Mouse (Mus musculus): ENCODE results near the gene Gm45062. TPM values are rescaled to one million over a fixed set of nuclear protein-coding genes. Genes with fewer than 3 reads are reported as not detected.

Gm45062 gene
- polyA plus RNA-seq, 1 experiment from 2014 or later: 10.9 TPM

DNA sequence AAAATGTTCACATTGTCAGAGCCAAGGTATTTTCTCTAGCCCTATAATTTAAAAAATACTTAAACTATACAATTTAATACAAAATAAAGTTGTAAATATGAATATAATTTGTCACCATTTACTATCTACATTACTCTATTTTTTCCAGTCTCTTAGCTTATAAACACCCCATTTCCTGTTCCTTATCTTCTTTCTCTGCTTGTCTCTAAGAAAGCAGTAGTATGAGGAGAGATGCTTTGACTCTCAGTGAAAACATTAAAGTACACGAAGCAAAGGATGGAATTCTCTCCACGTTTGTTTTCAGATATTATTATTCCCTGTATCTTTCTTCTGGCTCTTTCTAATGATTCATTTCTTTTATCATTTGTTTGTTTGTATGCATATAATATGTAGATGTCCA lies 99.0 kb downstream of the Gm45062 start:
- Histone ChIP-seq H3K4me1 (peaks cover 11% of the 10 kb centered on the region), H3K9ac (no peak overlapping the region), H3K27me3 (replicated peaks) (no peaks in the 10 kb centered on the region), H3K4me2 (no peak overlapping the region), H3K9me3 (no peaks in the 10 kb centered on the region), H3K27ac (no peak overlapping the region), H3K36me3 (replicated peaks) (no peaks in the 10 kb centered on the region), H3K4me3 (no peak overlapping the region)
- WGBS: 54% methylated on average over 2 of the region's 2 CpGs
- no peak for ATAC-seq (replicated peaks)

- no peaks in the 10 kb centered on the region for H3K9me3 ChIP-seq
- no peak overlapping the region for H3K27ac ChIP-seq
- no peak overlapping the region for H3K9ac ChIP-seq
- ATAC-seq (replicated peaks): peak; percentile 69; the same call in 1 of the 2 replicates
- no peaks in the 10 kb centered on the region for H3K27me3 ChIP-seq (replicated peaks)
- 13% methylated on average over 2 of the region's 2 CpGs for WGBS
- no peak overlapping the region for H3K4me2 ChIP-seq
- no peak overlapping the region for H3K4me3 ChIP-seq
- H3K36me3 ChIP-seq (replicated peaks): no peaks in the 10 kb centered on the region
- peaks cover 5% of the 10 kb centered on the region for H3K4me1 ChIP-seq
Observed at GRCm38 (mm10) chr6:8358782-8359181, 99.5 kb downstream of the Gm45062 start.

DNA sequence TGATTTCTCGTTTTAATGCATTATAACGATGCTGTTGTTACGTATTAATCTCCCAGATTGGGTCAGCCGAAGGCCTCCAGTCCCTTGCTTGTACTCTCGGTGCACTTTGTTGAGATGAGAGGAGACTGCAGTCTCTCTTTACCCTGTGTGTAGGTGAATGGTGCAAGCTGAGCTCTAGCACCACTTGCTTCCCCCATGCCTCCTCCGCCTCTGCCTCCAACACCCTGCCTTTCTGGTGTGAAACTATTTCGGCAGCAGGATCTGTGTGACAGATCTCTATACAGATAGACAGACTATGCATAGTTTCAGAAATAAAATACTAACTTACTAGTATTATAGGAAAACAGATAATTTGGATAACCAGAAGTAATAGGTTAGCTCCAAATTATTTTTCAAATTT lies 101.6 kb downstream of the Gm45062 start:
- Histone ChIP-seq H3K27ac (no peak overlapping the region), H3K9me3 (no peaks in the 10 kb centered on the region), H3K27me3 (replicated peaks) (no peaks in the 10 kb centered on the region), H3K4me1 (peaks cover 5% of the 10 kb centered on the region; the same call in 1 of the 2 replicates), H3K36me3 (replicated peaks) (no peaks in the 10 kb centered on the region), H3K4me2 (no peak overlapping the region), H3K4me3 (no peak overlapping the region), H3K9ac (no peak overlapping the region)
- WGBS: 76% methylated on average over 7 of the region's 7 CpGs
- ATAC-seq (replicated peaks): no peak

DNA sequence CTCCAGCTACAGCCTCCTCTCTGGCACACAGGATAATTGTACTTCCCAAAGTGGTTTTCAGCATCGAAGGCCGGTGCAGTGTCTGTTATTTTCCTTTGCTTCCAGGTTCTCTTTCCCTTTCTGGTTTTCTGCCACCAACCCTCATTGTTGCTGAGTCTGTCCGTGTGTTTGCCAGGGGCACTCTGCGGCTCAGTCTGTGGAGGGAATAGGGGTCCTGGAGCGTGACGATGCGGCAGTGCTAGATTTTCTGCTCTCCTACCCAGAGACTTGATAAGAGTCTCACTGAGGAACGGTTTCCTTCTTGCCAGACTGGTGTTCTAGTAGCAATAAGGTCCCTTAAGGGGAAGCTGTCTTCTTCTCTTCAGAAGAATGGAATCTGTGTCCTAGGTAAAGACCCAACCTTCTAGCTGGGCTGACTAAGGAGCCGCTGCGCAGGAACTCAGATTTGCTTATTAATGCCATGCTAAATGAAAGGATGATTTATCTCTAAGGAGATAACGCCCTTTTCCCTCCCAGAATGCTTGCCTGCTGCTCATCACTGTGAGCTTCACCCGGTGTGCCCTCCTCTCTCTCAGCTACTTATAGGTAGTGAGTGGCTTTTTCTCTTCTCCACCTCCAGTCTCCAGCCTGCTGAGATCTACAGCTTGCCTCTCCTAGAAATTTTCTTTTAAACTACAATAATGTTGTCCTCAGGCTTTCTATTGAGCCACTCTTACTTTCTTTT lies 104.9 kb downstream of the Gm45062 start:
- no peak overlapping the region for H3K4me3 ChIP-seq
- no peaks in the 10 kb centered on the region for H3K9me3 ChIP-seq
- 48% methylated on average over 12 of the region's 12 CpGs for WGBS
- H3K27ac ChIP-seq: 0 out of 2 replicates have a peak overlapping the region, but pooled peaks have one; percentile 31
- no peaks in the 10 kb centered on the region for H3K36me3 ChIP-seq (replicated peaks)
- H3K27me3 ChIP-seq (replicated peaks): no peaks in the 10 kb centered on the region
- H3K4me1 ChIP-seq: peaks cover 5% of the 10 kb centered on the region; the same call in 1 of the 2 replicates
- ATAC-seq (replicated peaks): peak; percentile 38; the same call in 1 of the 2 replicates
- no peak overlapping the region for H3K9ac ChIP-seq
- no peak overlapping the region for H3K4me2 ChIP-seq

GRCm38 (mm10) chr6:8364757-8365150 lies 105.5 kb downstream of the Gm45062 start:
- Histone ChIP-seq H3K36me3 (replicated peaks) (no peaks in the 10 kb centered on the region), H3K4me1 (peaks cover 5% of the 10 kb centered on the region; the same call in 1 of the 2 replicates), H3K9ac (no peak overlapping the region), H3K4me3 (no peak overlapping the region), H3K27ac (no peak overlapping the region), H3K9me3 (no peaks in the 10 kb centered on the region), H3K27me3 (replicated peaks) (no peaks in the 10 kb centered on the region), H3K4me2 (no peak overlapping the region)
- no peak for ATAC-seq (replicated peaks)
- WGBS: 89% methylated on average over 11 of the region's 11 CpGs

DNA sequence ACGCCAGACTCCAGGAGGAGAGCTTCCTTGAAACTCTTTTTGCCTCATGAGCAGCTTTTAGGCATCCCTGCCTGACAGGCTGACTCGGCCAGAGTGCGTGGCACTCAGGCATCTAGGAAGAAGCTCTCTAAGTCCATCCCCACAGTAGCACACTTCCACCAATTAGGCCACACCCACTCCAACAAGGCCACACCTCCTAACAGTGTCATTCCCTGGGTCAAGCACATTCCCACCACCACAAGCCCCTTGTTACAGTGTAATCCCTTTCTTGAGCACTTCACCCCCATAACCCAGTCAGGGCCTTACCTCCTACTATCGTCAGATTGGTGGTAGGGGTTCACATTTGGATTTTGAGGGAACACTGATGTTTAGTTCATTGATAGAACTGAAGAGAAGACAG lies 108.4 kb downstream of the Gm45062 start:
- no peaks in the 10 kb centered on the region for H3K9me3 ChIP-seq
- no peak overlapping the region for H3K4me2 ChIP-seq
- no peak overlapping the region for H3K4me3 ChIP-seq
- peaks cover 5% of the 10 kb centered on the region; the same call in 1 of the 2 replicates for H3K4me1 ChIP-seq
- no peaks in the 10 kb centered on the region for H3K27me3 ChIP-seq (replicated peaks)
- WGBS: 95% methylated on average over 4 of the region's 4 CpGs
- no peaks in the 10 kb centered on the region for H3K36me3 ChIP-seq (replicated peaks)
- 0 out of 2 replicates have a peak, but pooled peaks have one; percentile 41 for ATAC-seq (replicated peaks)
- H3K9ac ChIP-seq: no peak overlapping the region
- no peak overlapping the region for H3K27ac ChIP-seq

GRCm38 (mm10) chr6:8368198-8368864 lies 109.1 kb downstream of the Gm45062 start:
- Histone ChIP-seq H3K9ac (no peak overlapping the region), H3K4me1 (peaks cover 5% of the 10 kb centered on the region; the same call in 1 of the 2 replicates), H3K27me3 (replicated peaks) (no peaks in the 10 kb centered on the region), H3K4me2 (no peak overlapping the region), H3K27ac (no peak overlapping the region), H3K4me3 (no peak overlapping the region), H3K9me3 (no peaks in the 10 kb centered on the region), H3K36me3 (replicated peaks) (no peaks in the 10 kb centered on the region)
- 50% methylated on average over 2 of the region's 2 CpGs for WGBS
- peak; percentile 55; the same call in 1 of the 2 replicates for ATAC-seq (replicated peaks)

DNA sequence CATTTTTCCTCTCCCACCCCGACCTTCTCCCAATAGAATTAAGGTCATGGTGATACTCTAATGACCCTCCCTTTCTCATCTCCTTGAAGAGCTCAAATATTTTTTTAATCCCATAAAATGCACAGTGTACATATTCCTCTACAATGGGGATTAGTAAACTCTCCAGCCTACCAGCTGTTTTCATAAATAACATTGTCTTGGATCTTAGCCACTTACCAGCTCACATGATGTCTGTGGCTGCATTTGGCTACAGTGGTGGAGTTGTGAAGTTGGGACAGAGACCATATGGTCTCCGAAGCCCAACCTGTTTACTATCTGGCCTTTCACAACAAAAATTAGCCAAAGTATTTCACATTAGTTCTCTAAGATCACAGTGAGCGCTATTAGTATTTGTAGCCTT lies 111.4 kb downstream of the Gm45062 start:
- no peak for ATAC-seq (replicated peaks)
- Histone ChIP-seq H3K27me3 (replicated peaks) (no peaks in the 10 kb centered on the region), H3K4me3 (no peak overlapping the region), H3K9ac (no peak overlapping the region), H3K4me1 (no peaks in the 10 kb centered on the region), H3K4me2 (no peak overlapping the region), H3K9me3 (no peaks in the 10 kb centered on the region), H3K36me3 (replicated peaks) (no peaks in the 10 kb centered on the region), H3K27ac (no peak overlapping the region)
- WGBS: 84% methylated on average over 3 of the region's 3 CpGs

- H3K4me2 ChIP-seq: no peak overlapping the region
- H3K9ac ChIP-seq: no peak overlapping the region
- H3K4me3 ChIP-seq: no peak overlapping the region
- WGBS: 43% methylated on average over 2 of the region's 2 CpGs
- no peak for ATAC-seq (replicated peaks)
- H3K27me3 ChIP-seq (replicated peaks): no peaks in the 10 kb centered on the region
- no peaks in the 10 kb centered on the region for H3K36me3 ChIP-seq (replicated peaks)
- no peaks in the 10 kb centered on the region for H3K4me1 ChIP-seq
- no peak overlapping the region for H3K27ac ChIP-seq
- H3K9me3 ChIP-seq: no peaks in the 10 kb centered on the region
Observed at GRCm38 (mm10) chr6:8373051-8373450, 113.8 kb downstream of the Gm45062 start.

DNA sequence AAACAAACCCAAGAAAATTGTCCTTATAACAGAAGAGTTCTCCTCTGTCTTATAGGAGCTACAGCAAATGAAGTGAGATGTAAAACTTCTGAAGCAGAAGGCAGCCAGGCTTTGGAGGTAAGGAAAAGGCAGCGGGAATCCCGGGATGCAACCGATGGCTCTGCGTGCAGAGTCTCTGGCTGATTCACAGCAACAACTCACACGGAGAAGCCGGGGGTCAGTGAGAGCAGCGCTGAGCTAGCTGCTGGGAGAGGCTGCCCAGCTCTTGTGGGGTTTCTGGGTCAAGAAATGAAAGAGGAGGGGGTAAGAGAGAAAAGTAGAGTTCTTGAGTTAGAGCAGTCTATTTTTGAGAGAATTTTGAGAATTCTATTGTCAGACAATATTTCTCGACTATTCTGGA lies 114.6 kb downstream of the Gm45062 start:
- ATAC-seq (replicated peaks): 0 out of 2 replicates have a peak, but pooled peaks have one; percentile 31
- 42% methylated on average over 8 of the region's 8 CpGs for WGBS
- H3K4me3 ChIP-seq: no peak overlapping the region
- H3K9me3 ChIP-seq: no peaks in the 10 kb centered on the region
- no peaks in the 10 kb centered on the region for H3K4me1 ChIP-seq
- H3K27ac ChIP-seq: no peak overlapping the region
- H3K9ac ChIP-seq: no peak overlapping the region
- H3K36me3 ChIP-seq (replicated peaks): no peaks in the 10 kb centered on the region
- no peaks in the 10 kb centered on the region for H3K27me3 ChIP-seq (replicated peaks)
- H3K4me2 ChIP-seq: no peak overlapping the region

DNA sequence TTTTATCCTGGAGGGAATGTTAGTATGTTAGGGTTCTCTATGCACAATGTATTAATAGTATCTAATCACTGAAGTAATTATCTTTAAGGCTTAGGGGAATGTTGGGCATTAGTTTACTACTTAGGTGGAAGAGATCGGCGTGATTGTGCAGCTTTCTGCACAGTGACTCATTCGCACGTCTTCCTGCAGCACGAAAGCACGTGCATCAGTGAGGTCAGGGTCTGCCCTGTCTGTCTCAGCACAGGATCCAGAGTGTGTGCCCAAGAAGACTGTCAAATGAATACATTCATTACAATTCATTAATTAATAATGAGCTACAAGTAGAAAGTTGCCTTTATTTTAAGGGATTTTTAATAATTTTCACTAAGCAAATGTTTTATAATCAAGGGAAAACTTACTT lies 115.0 kb downstream of the Gm45062 start:
- Histone ChIP-seq H3K27me3 (replicated peaks) (no peaks in the 10 kb centered on the region), H3K27ac (no peak overlapping the region), H3K4me2 (no peak overlapping the region), H3K9me3 (no peaks in the 10 kb centered on the region), H3K4me1 (no peaks in the 10 kb centered on the region), H3K36me3 (replicated peaks) (no peaks in the 10 kb centered on the region), H3K9ac (no peak overlapping the region), H3K4me3 (no peak overlapping the region)
- peak; percentile 64; the same call in 1 of the 2 replicates for ATAC-seq (replicated peaks)
- WGBS: 61% methylated on average over 6 of the region's 6 CpGs

- no peak overlapping the region for H3K27ac ChIP-seq
- 0 out of 2 replicates have a peak, but pooled peaks have one; percentile 32 for ATAC-seq (replicated peaks)
- 79% methylated on average over 4 of the region's 4 CpGs for WGBS
Observed at GRCm38 (mm10) chr6:8374712-8375111, 115.5 kb downstream of the Gm45062 start.

More at GRCm38 (mm10) chr6:8374712-8375111, 115.5 kb downstream of the Gm45062 start:
- no peaks in the 10 kb centered on the region for H3K4me1 ChIP-seq
- no peak overlapping the region for H3K4me3 ChIP-seq
- H3K4me2 ChIP-seq: no peak overlapping the region
- H3K27me3 ChIP-seq (replicated peaks): no peaks in the 10 kb centered on the region
- H3K9me3 ChIP-seq: no peaks in the 10 kb centered on the region
- H3K9ac ChIP-seq: no peak overlapping the region
- H3K36me3 ChIP-seq (replicated peaks): no peaks in the 10 kb centered on the region

Measured in midbrain, embryonic 15.5 days (tissue).